Mouse (Mus musculus) spleen, adult 2 months (tissue): Measurements from ENCODE around the gene Slc16a11. TPM values are rescaled to one million over a fixed set of nuclear protein-coding genes. Genes with fewer than 3 reads are reported as not detected.

Source experiments
- DNase-seq, 2 experiments: peaks; one replicate each; pipeline versions ENCODE4 v3.0.0 to v3.0.0-alpha.2; 2012 to 2021; ENCODE audit warnings: low spot score in 2 of 2, low read depth in 1 of 2
- H3K27ac ChIP-seq: fragments of 200-500 bp; 2 replicates; pipeline ENCODE4 v1.5.1; 2012; ENCODE audit warnings: low read length, inconsistent platforms; ENCODE audit not compliant: insufficient read depth
- H3K27me3 ChIP-seq: fragments of 200-500 bp; 2 replicates; pipeline ENCODE4 v1.6.1; 2012; ENCODE audit warnings: mild to moderate bottlenecking, moderate library complexity, low read length, inconsistent platforms; ENCODE audit not compliant: control insufficient read depth, insufficient read depth
- H3K36me3 ChIP-seq: fragments of 200-500 bp; 2 replicates; pipeline ENCODE4 v1.6.1; 2012; ENCODE audit warnings: mild to moderate bottlenecking, low read length, inconsistent platforms; ENCODE audit not compliant: control insufficient read depth, insufficient read depth
- H3K4me1 ChIP-seq: fragments of 200-500 bp; 2 replicates; pipeline ENCODE4 v1.6.1; 2011; ENCODE audit warnings: inconsistent platforms; ENCODE audit not compliant: control insufficient read depth, insufficient read depth, insufficient read length
- H3K4me3 ChIP-seq: fragments of 200-500 bp; 2 replicates; pipeline ENCODE4 v1.5.1; 2011; ENCODE audit warnings: mild to moderate bottlenecking, inconsistent platforms; ENCODE audit not compliant: insufficient read depth, insufficient read length; ENCODE audit errors: extremely low read depth
- CTCF ChIP-seq: fragments of 200-500 bp; IDR thresholded peaks from 2 replicates; pipeline ENCODE4 v1.5.1; 2011; ENCODE audit warnings: mild to moderate bottlenecking, inconsistent platforms; ENCODE audit not compliant: insufficient read depth, insufficient read length, insufficient replicate concordance; ENCODE audit errors: extremely low read depth
- POLR2A ChIP-seq: fragments of 200-500 bp; IDR thresholded peaks from 2 replicates; pipeline ENCODE4 v1.6.1; 2011; ENCODE audit warnings: low read depth, low read length, inconsistent platforms
- WGBS: fragments of 180-500 bp; shearing (Covaris S2); methylation state at CpG from one replicate; pipeline ENCODE4 v1.1.7; 2018; 5-methylcytosine and 5-hydroxymethylcytosine counted together
- polyA plus RNA-seq: library from polyadenylated mRNA; depleted of rRNA; stranded (reverse); fragments of >200 nt; gene quantifications from 2 replicates; pipeline ENCODE4 v1.2.3, GENCODE M21; 2012

Slc16a11 gene
- polyA plus RNA-seq, 1 experiment: 0.32 TPM

GRCm38 (mm10) chr11:70218039-70218438, 5.5 kb downstream of the Slc16a11 start:
- no peak for DNase-seq
- H3K27ac ChIP-seq: no peak overlapping the region
- 86% methylated on average over 4 of the region's 4 CpGs for WGBS
- no peak overlapping the region for H3K4me3 ChIP-seq
- peaks cover 18% of the 10 kb centered on the region for H3K27me3 ChIP-seq
- no peak for TF ChIP-seq POLR2A
- TF ChIP-seq CTCF: no peak
- H3K36me3 ChIP-seq: no peaks in the 10 kb centered on the region
- peaks cover 15% of the 10 kb centered on the region for H3K4me1 ChIP-seq

GRCm38 (mm10) chr11:70218741-70219470, 6.4 kb downstream of the Slc16a11 start:
- Histone ChIP-seq H3K27me3 (peaks cover 13% of the 10 kb centered on the region), H3K4me3 (no peak overlapping the region), H3K36me3 (no peaks in the 10 kb centered on the region), H3K27ac (no peak overlapping the region), H3K4me1 (peaks cover 14% of the 10 kb centered on the region)
- DNase-seq: no peak
- WGBS: 90% methylated on average over 15 of the region's 15 CpGs
- no peak for TF ChIP-seq CTCF
- TF ChIP-seq POLR2A: no peak

- WGBS: 71% methylated on average over 7 of the region's 7 CpGs
- H3K27ac ChIP-seq: peak overlapping the region; percentile 59; the same call in 1 of the 2 replicates
Observed at GRCm38 (mm10) chr11:70219873-70220272, 7.3 kb downstream of the Slc16a11 start.

GRCm38 (mm10) chr11:70220323-70220722, 7.8 kb downstream of the Slc16a11 start:
- Histone ChIP-seq H3K27ac (peak overlapping the region; percentile 59), H3K36me3 (no peaks in the 10 kb centered on the region), H3K4me3 (peak overlapping the region; percentile 71), H3K4me1 (peaks cover 6% of the 10 kb centered on the region; the same call in 1 of the 2 replicates), H3K27me3 (0 out of 2 replicates have a peak, but pooled peaks cover under 1% of the 10 kb centered on the region)
- 5% methylated on average over 24 of the region's 24 CpGs for WGBS
- DNase-seq: no peak
- TF ChIP-seq POLR2A (no peak), CTCF (no peak)

More at GRCm38 (mm10) chr11:70219873-70220272, 7.3 kb downstream of the Slc16a11 start:
- H3K36me3 ChIP-seq: no peaks in the 10 kb centered on the region
- no peak for DNase-seq
- peak overlapping the region; percentile 71; the same call in 1 of the 2 replicates for H3K4me3 ChIP-seq
- TF ChIP-seq CTCF (no peak), POLR2A (no peak)
- H3K27me3 ChIP-seq: peaks cover 3% of the 10 kb centered on the region
- H3K4me1 ChIP-seq: peaks cover 6% of the 10 kb centered on the region; the same call in 1 of the 2 replicates

- Histone ChIP-seq H3K4me1 (peaks cover 6% of the 10 kb centered on the region; the same call in 1 of the 2 replicates), H3K27ac (peak within 1 kb of the TSS; percentile 65), H3K27me3 (no peaks in the 10 kb centered on the region), H3K36me3 (no peaks in the 10 kb centered on the region), H3K4me3 (peak within 1 kb of the TSS; percentile 71)
- no peak for TF ChIP-seq CTCF
- peak; percentile 86 for TF ChIP-seq POLR2A
- peak; percentile 93 for DNase-seq
- under 1% methylated on average over 28 of the region's 28 CpGs for WGBS
Observed at GRCm38 (mm10) chr11:70220731-70221602, 8.4 kb downstream of the Slc16a11 start, which contains the start of gene Slc16a13. TSS of gene Slc16a13 (minus strand) at chr11:70221064.

GRCm38 (mm10) chr11:70221603-70222500, 9.3 kb downstream of the Slc16a11 start:
- DNase-seq: no peak
- TF ChIP-seq POLR2A: no peak
- TF ChIP-seq CTCF: no peak
- WGBS: 13% methylated on average over 14 of the region's 14 CpGs
- Histone ChIP-seq H3K27ac (peak overlapping the region; percentile 65), H3K27me3 (no peaks in the 10 kb centered on the region), H3K4me3 (peak overlapping the region; percentile 71), H3K36me3 (no peaks in the 10 kb centered on the region), H3K4me1 (peaks cover 6% of the 10 kb centered on the region; the same call in 1 of the 2 replicates)
